Mouse (Mus musculus) erythroblast, adult 5-6 weeks (primary cell): Measurements from ENCODE around the gene Armh3. TPM values are rescaled to one million over a fixed set of nuclear protein-coding genes. Genes with fewer than 3 reads are reported as not detected.
"Not testable (repeated sequence)": the region's sequence is repeated elsewhere in the genome, so short reads cannot be mapped to it uniquely, and the experiment has no call there.

Source experiments
- ATAC-seq: replicated peaks from 2 replicates; pipeline ENCODE4 v1.8.0; 2016; ENCODE audit warnings: moderate number of reproducible peaks, mild to moderate bottlenecking, moderate TSS enrichment, inconsistent platforms; ENCODE audit not compliant: poor library complexity, low FRiP score, severe bottlenecking
- total RNA-seq, 2 experiments: library from RNA; stranded (forward) in 1 of 2; stranded (reverse) in 1 of 2; fragments of 150-400 nt in 1 of 2; fragments of 200-764, 138-1000 nt in 1 of 2; gene quantifications; 2 replicates each; pipeline versions ENCODE4 v1.2.3 to v1.2.4; 2015 to 2017; ENCODE audit warnings: low replicate concordance in 2 of 2

Gene Armh3
- total RNA-seq, 2 experiments from 2014 or later, result 0.60 to 1.3 TPM

DNA sequence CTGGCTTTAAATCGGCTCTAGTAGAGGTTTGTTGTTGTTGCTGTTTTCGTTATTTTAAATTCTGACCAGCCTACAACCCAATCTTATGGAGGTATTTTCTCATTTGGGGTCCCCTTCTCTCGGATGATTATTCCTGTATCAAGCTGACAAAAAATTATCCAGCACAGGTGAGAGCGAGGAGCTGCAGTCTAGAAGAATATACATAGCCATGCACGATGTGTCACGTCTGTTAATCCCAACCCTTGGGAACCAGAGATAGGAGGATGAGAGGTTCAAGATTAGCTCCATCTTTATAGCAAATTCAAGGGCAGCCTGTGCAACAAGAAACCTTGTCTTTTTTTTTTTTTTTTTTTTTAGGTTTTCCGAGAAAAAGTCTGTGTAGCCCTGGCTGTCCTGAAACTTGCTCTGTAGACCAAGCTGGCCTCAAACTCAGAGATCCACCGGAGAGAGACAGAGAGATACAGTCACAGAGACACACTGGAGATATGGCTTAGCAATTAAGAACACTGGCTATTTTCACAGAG is 468 bp upstream of the Armh3 start:
- no peak for ATAC-seq

DNA sequence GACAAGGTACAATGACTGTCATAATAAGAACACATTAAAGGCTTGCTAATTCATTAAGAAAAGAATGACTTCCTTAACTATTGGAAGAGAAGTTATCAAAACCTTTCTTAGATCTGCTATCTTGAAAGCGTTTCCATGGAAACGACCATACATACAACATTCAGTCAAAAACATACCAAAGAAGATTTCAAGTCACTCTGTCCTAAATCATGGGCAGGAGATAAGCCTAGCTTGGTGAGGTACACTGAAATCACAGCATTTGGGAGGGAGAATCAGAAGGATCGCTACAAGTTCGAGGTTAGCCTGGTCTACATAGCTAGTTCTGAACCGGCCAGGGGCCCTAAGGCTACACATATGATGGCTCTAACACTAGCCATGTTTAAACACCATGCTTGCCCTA is 923 bp downstream of the Armh3 start:
- no peak for ATAC-seq

DNA sequence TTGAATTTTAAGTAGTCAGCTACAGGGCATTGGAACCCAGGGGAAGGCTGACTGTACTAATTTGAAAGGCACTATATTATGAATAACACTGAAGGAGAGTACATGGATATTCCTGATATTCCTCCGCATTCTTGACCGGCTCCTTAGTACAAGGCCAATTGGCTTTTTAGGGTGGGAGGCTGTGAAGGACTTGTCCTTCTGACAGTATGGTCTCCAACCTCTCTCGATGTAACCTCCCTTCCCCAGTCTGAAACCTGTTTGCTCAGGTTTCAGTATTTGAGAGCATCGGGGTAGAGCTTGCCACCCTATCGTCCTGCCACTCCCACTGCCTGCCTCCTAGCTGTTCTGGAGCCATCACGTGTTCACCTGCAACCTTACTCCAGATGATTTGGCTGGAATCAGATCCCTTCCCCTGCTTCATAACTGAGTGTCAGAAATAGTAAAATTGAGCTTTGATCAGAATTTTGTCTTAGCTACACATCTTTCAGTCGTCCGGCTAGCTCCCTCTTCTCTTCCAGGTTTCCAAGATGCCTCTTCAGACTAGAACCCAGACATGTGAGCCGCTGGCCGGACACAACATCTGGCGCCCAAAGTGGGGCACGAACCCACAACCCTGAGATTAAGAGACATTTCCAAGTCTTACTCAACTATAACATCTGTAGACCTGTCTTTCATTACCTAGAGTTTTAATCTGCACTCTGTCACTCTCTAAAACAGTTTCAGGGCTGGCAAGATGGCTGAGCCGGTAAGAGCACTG is 4.1 kb downstream of the Armh3 start:
- ATAC-seq, result no peak

DNA sequence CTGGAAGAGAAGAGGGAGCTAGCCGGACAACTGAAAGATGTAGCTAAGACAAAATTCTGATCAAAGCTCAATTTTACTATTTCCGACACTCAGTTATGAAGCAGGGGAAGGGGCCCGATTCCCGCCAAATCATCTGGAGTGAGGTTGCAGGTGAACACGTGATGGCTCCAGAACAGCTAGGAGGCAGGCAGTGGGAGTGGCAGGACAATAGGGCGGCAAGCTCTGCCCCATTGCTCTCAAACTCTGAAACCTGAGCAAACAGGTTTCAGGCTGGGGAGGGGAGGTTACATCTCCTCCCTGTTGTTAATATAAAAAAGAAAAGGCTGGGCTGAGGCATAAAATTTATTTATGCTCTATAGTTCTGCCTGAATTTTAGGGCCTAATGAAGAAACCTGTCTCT is 4.8 kb downstream of the Armh3 start:
- ATAC-seq, result not testable (repeated sequence)

DNA sequence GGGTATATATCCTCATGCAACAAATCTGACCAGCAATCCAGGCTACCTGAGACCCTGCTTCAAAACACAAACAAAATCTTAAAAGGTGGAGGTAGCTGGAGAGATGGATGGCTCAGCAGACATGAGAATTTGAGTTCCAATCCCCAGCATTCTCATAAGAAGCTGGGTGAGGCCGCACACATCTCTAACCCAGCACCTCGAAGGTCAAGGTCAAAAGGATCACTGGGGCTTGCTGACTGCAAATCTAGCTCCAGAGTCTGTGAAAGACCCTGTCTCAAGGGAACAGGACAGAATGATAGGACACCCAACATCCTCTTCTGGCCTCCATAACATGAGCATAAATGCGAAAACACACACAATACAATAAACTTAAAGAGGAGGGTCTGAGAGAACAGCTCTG is 7.1 kb downstream of the Armh3 start:
- no peak for ATAC-seq

DNA sequence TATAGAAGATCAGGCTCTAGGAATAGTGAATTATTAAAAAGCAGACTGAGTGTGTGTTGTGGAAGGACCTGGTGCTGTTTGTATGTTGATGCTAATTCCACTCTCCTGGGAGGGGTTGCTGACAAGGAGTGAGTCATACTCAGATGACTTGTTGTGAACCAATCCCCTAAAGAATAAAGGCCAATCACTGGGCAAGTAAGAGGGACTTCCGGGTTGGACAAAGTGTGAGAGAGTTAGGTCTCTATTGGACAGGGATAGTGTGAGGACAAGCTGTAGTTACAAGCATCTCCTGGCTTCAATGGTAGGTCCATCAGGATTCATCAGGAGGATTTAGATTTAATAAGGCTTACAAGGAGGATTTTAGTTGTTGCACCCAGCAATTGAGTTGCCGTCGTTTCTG is 10.1 kb downstream of the Armh3 start:
- no peak for ATAC-seq

DNA sequence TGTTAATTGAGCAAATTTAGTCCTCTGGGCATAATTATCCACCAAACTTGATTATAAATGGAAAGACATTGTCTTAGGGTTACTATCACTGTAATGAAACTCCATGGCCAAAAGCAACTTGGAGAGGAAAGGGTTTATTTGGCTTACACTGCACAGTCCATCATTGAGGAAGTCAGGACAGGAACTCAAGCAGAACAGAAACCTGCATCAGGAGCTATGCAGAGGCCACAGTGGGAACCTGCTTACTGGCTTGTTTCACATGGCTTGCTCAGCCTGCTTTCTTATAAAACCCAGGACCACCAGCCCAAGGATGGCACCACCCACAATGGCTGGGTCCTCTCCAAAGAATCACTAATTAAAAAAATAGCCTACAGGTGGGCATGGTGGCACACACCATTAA is 13.9 kb downstream of the Armh3 start:
- no peak for ATAC-seq

DNA sequence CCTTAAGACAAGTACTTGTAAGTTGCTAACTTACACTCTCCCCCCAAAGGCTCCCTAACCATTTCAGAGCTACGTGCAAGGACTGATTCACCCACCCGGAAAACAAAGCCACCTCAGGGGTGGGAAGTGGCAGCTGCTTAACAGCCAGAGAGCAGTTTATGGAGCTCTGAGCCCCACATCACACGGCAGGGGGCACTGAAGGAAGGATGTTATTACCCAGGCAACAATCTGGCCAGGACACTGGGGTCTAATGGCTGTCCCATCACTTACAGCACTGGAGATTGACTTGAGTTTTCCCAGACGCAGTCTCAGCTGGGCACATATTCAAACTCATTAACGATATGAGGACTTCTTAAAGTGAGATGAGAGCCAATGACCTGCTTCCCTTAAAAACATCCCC is 37.5 kb downstream of the Armh3 start:
- no peak for ATAC-seq

DNA sequence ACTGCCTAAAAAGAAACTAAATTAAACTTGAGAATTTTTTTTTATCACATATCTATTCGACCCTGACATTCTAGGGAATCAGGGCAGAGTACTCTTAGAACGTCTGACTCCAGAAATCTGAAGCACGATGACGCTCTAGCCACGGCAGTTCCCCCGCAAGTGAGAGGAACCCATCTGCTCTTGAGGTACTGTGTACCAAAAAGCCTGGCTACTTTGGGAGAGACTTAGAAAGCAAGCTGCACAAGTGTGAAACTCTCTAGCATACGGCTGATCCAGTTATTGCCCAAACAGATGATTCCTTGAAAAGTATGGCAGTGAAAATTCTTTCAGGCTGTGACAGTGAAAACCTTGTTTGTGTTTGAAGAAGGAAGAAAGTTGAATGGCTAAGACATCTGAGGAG is 41.6 kb downstream of the Armh3 start:
- ATAC-seq, result no peak

DNA sequence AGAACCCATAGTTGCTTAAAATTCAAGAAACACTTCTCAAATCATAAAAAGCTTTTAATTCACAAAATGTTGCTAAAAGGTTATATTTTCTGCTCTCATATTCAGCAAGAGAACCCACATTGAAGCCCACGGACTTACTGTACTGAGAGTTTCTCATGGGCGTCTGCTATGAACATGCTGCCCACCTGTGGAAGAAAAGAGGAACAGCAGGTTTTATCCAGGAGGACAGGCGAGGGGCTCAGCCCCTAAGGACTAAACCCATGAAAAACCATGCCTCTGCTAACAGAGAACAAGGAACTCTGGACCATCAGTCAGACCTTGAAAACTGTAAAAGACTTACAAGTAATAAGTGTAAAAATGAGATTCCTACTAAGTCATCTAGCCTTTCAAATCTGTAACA is 45.0 kb downstream of the Armh3 start:
- no peak for ATAC-seq

DNA sequence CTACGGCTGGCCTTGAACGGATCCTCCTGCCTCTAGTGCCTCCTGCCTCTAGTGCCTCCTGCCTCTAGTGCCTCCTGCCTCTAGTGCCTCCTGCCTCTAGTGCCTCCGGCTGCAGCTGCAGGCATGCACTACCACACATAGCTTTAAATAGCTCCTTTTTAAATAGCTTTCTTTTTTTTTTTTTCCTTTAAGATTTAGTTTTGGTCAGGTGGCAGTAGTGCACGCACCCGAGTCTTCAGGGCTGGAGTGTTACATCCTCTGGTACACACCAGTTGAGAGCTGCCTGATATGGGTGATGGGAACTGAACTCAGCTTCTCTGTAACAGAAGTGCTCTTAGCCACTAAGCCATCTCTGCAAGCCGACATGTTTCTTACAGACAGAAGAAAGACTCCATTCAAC is 49.1 kb downstream of the Armh3 start:
- ATAC-seq, result no peak

DNA sequence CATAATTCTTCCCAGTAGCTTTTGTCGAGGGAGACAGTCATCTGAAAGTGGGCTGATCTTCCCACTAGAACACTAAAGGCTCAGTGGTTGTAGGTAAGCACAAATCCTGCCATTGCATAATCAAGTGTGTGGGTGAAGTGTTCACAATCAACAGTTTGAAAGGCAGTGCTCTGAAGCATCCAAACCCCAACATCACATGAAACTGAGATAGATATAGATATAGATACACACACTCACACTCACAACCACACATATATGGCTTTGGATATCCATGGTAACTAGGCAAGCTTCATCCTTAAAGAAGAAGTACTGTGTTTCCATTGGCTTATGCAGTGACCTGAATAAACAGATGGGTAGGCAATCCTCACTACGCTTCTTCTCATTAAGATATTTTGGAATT is 50.5 kb downstream of the Armh3 start:
- no peak for ATAC-seq

DNA sequence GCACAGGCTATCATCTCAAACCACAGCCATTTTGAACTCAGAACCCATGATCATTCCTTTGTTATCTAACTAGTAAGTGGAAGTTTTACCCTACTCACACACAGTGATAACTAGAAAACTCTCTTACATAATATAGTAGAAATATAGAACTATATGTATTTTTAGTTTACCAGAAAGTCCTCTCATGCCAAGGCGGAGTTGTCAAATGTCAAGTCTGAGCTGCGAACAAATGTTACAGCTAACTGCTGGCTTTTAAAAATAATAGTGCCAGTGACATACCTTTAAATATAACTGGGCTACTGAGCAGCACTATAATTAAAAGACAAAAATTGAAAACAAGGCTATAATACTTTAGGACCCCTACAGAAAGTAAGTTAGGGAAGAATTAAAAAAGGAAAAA is 51.0 kb downstream of the Armh3 start:
- no peak for ATAC-seq

DNA sequence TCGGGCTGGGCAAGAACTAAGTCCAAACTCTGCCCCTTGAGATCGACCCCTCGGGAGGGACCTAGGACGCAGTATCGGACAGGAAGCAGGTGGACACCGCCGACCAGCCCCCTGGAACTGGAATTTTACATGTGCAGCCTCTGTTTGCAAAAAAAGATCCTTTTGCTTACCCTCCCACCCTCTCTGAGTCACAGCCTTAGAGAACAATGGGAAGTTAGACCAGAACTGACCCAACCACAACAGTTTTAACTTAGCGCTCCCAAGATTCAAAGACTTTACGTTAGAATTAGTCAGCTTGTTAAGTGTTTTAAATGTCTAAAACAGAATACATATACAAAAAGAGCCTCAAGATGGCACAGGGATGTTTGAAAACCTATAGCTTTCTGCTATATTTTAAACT is 51.7 kb downstream of the Armh3 start:
- no peak for ATAC-seq

DNA sequence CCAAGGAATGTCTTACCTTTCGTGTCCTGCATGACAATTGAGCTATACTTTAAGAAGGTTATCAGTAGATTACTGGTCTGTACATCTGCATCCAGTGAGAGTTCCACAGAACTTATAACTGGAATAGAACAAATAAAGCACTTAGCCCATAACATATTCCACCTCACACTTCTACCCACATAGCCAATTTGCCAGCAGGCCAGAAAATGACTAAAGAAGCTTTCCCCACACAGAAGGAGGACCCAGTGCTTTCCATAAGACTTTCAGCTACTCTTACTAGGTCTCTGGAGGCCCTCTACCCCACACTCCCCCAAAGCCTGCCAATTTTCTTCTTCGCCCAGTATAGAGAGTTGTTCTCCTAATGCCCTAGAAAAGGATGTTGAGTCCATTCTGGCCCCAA is 52.3 kb downstream of the Armh3 start:
- ATAC-seq, result no peak

DNA sequence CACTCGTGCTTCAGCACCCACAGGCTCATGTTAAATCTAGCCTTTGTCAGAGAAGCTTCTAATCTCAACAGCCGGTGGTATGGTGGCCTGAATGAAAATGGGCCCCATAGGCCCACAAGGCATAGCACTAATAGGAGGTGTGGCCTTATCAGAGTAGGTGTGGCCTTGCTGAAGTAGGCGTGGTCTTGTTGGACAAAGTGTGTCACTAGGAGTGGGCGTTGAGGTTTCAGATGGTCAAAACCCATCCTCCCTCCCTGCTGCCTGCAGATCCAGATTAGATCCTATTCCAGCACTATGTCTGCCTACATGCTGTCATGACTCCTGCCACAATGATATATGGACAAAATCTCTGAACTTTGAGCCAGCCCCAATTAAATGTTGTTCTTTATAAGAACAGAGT is 54.5 kb downstream of the Armh3 start:
- no peak for ATAC-seq

DNA sequence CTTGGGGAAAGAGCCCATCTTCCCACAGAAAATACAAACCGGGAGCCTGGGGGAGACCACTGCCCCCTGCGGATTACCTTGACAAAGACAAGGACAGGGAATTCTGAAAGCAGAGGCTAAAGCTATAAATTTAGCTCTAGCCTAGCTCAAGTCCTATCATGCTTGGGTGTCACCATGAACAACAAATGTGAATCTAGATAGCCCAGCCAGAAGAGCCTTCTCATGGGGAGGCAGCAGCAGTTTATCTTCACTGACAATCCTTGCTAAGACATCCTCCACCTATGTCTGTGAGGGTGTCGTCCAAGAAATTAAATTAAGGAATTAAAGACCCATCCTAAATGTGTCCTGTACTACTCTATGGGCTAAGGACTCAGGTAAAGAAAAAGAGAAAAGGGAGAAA is 60.2 kb downstream of the Armh3 start:
- ATAC-seq, result no peak

DNA sequence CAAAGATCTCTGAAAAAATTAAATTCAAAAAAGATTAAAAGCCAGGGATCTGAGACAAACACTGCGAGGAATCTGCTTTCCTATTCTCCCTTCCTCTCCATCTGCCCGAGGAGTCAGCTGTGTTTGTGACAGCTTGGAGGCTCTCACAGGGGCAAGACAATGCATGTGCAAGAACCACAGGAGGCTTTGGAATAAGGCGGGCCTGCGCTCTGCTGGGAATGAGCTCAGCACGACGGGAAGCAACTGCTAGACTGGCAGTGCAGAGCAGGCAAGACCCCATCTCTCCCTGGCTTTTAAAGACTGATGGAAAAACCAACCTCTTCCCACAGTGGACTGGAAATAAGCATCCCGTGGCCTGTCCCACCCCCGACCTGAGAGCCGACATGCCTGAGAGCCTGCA is 60.8 kb downstream of the Armh3 start:
- no peak for ATAC-seq

DNA sequence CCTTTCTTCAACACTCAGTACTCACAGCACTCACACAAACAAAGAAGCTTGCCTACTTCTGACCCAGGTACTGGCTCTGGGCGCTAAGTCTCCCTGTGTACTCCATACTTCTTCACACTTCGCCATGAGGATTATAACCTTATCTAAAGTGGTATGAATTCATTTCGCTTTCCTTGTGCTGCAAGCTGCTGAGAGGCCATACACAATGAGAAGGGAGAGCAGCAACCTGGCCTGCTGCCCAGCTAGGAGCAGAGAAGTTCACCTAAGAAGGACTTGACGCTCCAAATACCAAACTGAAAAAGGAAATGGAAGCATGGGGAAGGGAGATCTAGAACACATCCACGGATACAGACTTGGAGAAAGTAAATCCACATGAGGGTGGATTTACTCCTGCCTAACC is 71.1 kb downstream of the Armh3 start:
- ATAC-seq, result no peak

DNA sequence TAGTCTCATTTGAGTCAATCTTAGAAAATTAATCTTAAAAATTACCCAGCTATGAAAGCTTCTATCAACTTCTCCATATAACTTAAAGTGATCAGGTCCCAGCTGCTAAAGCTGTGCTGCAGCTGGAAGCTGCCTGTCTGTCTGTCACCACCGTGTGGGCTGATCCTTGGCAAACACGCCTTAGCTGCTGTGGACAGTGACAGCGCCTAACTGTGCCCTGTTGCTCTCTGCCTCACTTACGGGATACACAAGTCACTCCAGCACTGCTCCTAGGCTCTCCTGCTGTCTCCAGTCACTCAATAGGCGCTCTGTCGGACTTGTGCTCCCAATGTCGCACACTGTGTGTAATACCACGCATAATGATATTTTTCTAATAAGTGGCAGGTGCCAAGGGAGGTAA is 71.9 kb downstream of the Armh3 start:
- no peak for ATAC-seq

DNA sequence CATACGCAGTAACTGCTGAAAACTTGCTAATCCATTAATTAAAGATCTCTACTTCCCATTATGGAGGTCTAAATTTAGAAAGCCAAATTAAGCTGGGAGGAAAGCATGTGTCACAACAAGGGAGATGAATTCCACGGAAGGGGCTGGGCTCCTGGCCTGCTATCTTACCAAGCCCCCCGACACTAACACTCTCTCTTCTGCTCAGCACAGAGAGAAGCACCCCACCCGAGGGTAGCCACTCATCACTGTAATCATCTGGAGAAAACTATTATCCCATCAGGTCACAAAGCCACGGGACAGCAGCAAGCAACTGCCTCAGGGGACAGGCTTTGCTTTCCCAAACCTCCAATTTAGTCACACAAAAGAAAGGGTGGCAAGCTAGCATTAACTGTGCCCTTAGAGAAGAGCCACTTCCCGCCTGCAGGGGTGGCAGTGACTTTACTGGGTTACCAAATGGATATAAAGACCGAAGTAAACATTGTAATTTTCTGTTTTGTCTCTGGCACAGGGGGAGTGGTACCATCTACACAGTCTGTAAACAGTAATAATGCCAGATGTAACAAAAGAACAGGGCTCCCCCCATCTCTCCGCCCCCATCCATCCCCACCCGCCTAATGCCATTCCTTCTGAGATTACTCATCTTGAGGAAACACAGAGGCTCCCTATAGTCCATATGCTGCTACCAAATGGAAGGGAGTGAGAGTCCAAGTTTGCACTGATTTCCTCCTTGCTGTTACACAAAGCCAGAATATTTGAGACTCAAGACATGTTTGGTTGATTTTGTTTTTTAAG is 77.8 kb downstream of the Armh3 start:
- no peak for ATAC-seq
